Mouse (Mus musculus) neural tube, embryonic 12.5 days (tissue): ENCODE measurements around the gene Obsl1. TPM values are rescaled to one million over a fixed set of nuclear protein-coding genes. Genes with fewer than 3 reads are reported as not detected.
A peak's percentile ranks its signal among the peaks of the same experiment; 100 is the strongest.

Source experiments
- ATAC-seq: fragments of 200-750 bp; cut with Nextera tagmentation; 2 replicates; pipeline ENCODE4 v1.8.0; 2017; ENCODE audit warnings: low read depth, mild to moderate bottlenecking, moderate TSS enrichment, moderate library complexity; ENCODE audit not compliant: low FRiP score
- H3K27ac ChIP-seq: fragments of 300-500 bp; sonication (generic); 2 replicates; pipeline ENCODE4 v1.5.1; 2016
- H3K27me3 ChIP-seq: fragments of 300-500 bp; sonication (generic); replicated peaks from 2 replicates; pipeline ENCODE4 v1.6.1; 2016; ENCODE audit warnings: mild to moderate bottlenecking
- H3K36me3 ChIP-seq: fragments of 300-500 bp; sonication (generic); 2 replicates; pipeline ENCODE4 v1.6.1; 2016; ENCODE audit warnings: mild to moderate bottlenecking
- H3K4me1 ChIP-seq: fragments of 300-500 bp; sonication (generic); 2 replicates; pipeline ENCODE4 v1.6.1; 2016
- H3K4me2 ChIP-seq: fragments of 300-500 bp; sonication (generic); replicated peaks from 2 replicates; pipeline ENCODE4 v1.6.1; 2016; ENCODE audit warnings: mild to moderate bottlenecking
- H3K4me3 ChIP-seq: fragments of 300-500 bp; sonication (generic); 2 replicates; pipeline ENCODE4 v1.5.1; 2016
- H3K9ac ChIP-seq: fragments of 300-500 bp; sonication (generic); 2 replicates; pipeline ENCODE4 v1.6.1; 2016; ENCODE audit warnings: mild to moderate bottlenecking
- H3K9me3 ChIP-seq: fragments of 300-500 bp; sonication (generic); 2 replicates; pipeline ENCODE4 v1.6.1; 2016; ENCODE audit warnings: mild to moderate bottlenecking
- WGBS: fragments of 180-500 bp; shearing (Covaris S2); methylation state at CpG from one replicate; pipeline ENCODE4 v1.1.7; 2016; 5-methylcytosine and 5-hydroxymethylcytosine counted together
- polyA plus RNA-seq: library from polyadenylated mRNA; unstranded; fragments of >200 nt; fragmentation: Nextera tagmentation; extraction: Ambion mirVana; gene quantifications from 2 replicates; pipeline ENCODE4 v1.2.1, GENCODE M21; 2016

Obsl1 gene
- polyA plus RNA-seq, 1 experiment from 2014 or later = 49.0 TPM

GRCm38 (mm10) chr1:75477966-75478290 lies 28.3 kb downstream of the Obsl1 start:
- peak overlapping the region; percentile 80; the same call in 1 of the 2 replicates for H3K9ac ChIP-seq
- no peak for ATAC-seq
- 53% methylated on average over 3 of the region's 3 CpGs for WGBS

GRCm38 (mm10) chr1:75477264-75477965 lies 28.8 kb downstream of the Obsl1 start:
- Histone ChIP-seq H3K9ac (no peak overlapping the region), H3K4me1 (peaks cover 36% of the 10 kb centered on the region), H3K4me2 (peak overlapping the region; percentile 93), H3K36me3 (peaks cover 45% of the 10 kb centered on the region), H3K27me3 (peaks cover 3% of the 10 kb centered on the region), H3K4me3 (peak overlapping the region; percentile 18), H3K9me3 (no peaks in the 10 kb centered on the region), H3K27ac (no peak overlapping the region)
- no peak for ATAC-seq
- WGBS = 13% methylated on average over 35 of the region's 35 CpGs

More at GRCm38 (mm10) chr1:75477966-75478290, 28.3 kb downstream of the Obsl1 start:
- peak overlapping the region; percentile 93 for H3K4me2 ChIP-seq
- peaks cover 45% of the 10 kb centered on the region for H3K36me3 ChIP-seq
- peak overlapping the region; percentile 84; the same call in 1 of the 2 replicates for H3K4me3 ChIP-seq
- H3K4me1 ChIP-seq = peaks cover 36% of the 10 kb centered on the region
- H3K27ac ChIP-seq = no peak overlapping the region
- peaks cover 9% of the 10 kb centered on the region for H3K27me3 ChIP-seq
- no peaks in the 10 kb centered on the region for H3K9me3 ChIP-seq

GRCm38 (mm10) chr1:75476441-75476840 lies 29.8 kb downstream of the Obsl1 start:
- no peaks in the 10 kb centered on the region; the same call in 1 of the 2 replicates for H3K27me3 ChIP-seq
- ATAC-seq = no peak
- no peak overlapping the region for H3K4me3 ChIP-seq
- peaks cover 36% of the 10 kb centered on the region for H3K4me1 ChIP-seq
- H3K27ac ChIP-seq = no peak overlapping the region
- H3K4me2 ChIP-seq = no peak overlapping the region
- peaks cover 50% of the 10 kb centered on the region for H3K36me3 ChIP-seq
- 97% methylated on average over 11 of the region's 11 CpGs for WGBS
- no peak overlapping the region for H3K9ac ChIP-seq
- H3K9me3 ChIP-seq = no peaks in the 10 kb centered on the region

- peaks cover 9% of the 10 kb centered on the region for H3K4me1 ChIP-seq
- no peak overlapping the region for H3K9ac ChIP-seq
- H3K27me3 ChIP-seq = 0 out of 2 replicates have a peak, but pooled peaks cover 10% of the 10 kb centered on the region
- no peak overlapping the region for H3K4me2 ChIP-seq
- no peak overlapping the region for H3K27ac ChIP-seq
- 79% methylated on average over 17 of the region's 17 CpGs for WGBS
- H3K9me3 ChIP-seq = no peaks in the 10 kb centered on the region
- peaks cover 26% of the 10 kb centered on the region for H3K36me3 ChIP-seq
- H3K4me3 ChIP-seq = no peak overlapping the region
- ATAC-seq = no peak
These were observed 36.9 kb downstream of the Obsl1 start for GRCm38 (mm10) chr1:75469287-75469825.

- Histone ChIP-seq H3K4me2 (no peak overlapping the region), H3K36me3 (peaks cover 6% of the 10 kb centered on the region; the same call in 1 of the 2 replicates), H3K27me3 (0 out of 2 replicates have a peak, but pooled peaks cover 10% of the 10 kb centered on the region), H3K9ac (no peak overlapping the region), H3K4me1 (peaks cover 22% of the 10 kb centered on the region), H3K9me3 (no peaks in the 10 kb centered on the region), H3K27ac (no peak overlapping the region), H3K4me3 (no peak overlapping the region)
- peak; percentile 57 for ATAC-seq
- 8% methylated on average over 14 of the region's 14 CpGs for WGBS
These were observed 38.9 kb downstream of the Obsl1 start for GRCm38 (mm10) chr1:75467215-75467927.

GRCm38 (mm10) chr1:75463652-75464204 lies 42.5 kb downstream of the Obsl1 start:
- Histone ChIP-seq H3K9ac (0 out of 2 replicates have a peak overlapping the region, but pooled peaks have one; percentile 14), H3K4me1 (peaks cover 32% of the 10 kb centered on the region), H3K27me3 (0 out of 2 replicates have a peak, but pooled peaks cover 3% of the 10 kb centered on the region), H3K27ac (no peak overlapping the region), H3K36me3 (no peaks in the 10 kb centered on the region), H3K4me2 (no peak overlapping the region), H3K4me3 (no peak overlapping the region), H3K9me3 (no peaks in the 10 kb centered on the region)
- 84% methylated on average over 5 of the region's 5 CpGs for WGBS
- no peak for ATAC-seq

- H3K4me2 ChIP-seq = no peak overlapping the region
- H3K36me3 ChIP-seq = no peaks in the 10 kb centered on the region
- H3K27me3 ChIP-seq = 0 out of 2 replicates have a peak, but pooled peaks cover 3% of the 10 kb centered on the region
- H3K9ac ChIP-seq = no peak overlapping the region
- H3K4me1 ChIP-seq = peaks cover 42% of the 10 kb centered on the region
- H3K9me3 ChIP-seq = no peaks in the 10 kb centered on the region
- WGBS = 11% methylated on average over 1 of the region's 1 CpGs
- no peak for ATAC-seq
- no peak overlapping the region for H3K4me3 ChIP-seq
- H3K27ac ChIP-seq = no peak overlapping the region
These were observed 43.6 kb downstream of the Obsl1 start for GRCm38 (mm10) chr1:75462636-75463035.

GRCm38 (mm10) chr1:75460297-75460696 lies 46.0 kb downstream of the Obsl1 start:
- no peak overlapping the region for H3K27ac ChIP-seq
- peaks cover 64% of the 10 kb centered on the region for H3K4me1 ChIP-seq
- H3K9me3 ChIP-seq = no peaks in the 10 kb centered on the region
- no peak for ATAC-seq
- H3K27me3 ChIP-seq = 0 out of 2 replicates have a peak, but pooled peaks cover 3% of the 10 kb centered on the region
- H3K4me3 ChIP-seq = no peak overlapping the region
- no peaks in the 10 kb centered on the region for H3K36me3 ChIP-seq
- WGBS = 87% methylated on average over 7 of the region's 7 CpGs
- H3K4me2 ChIP-seq = no peak overlapping the region
- no peak overlapping the region for H3K9ac ChIP-seq

- Histone ChIP-seq H3K4me1 (peaks cover 64% of the 10 kb centered on the region), H3K36me3 (no peaks in the 10 kb centered on the region), H3K9ac (peak overlapping the region; percentile 49), H3K4me2 (peak overlapping the region; percentile 63), H3K4me3 (peak overlapping the region; percentile 19), H3K9me3 (no peaks in the 10 kb centered on the region), H3K27me3 (peaks cover 8% of the 10 kb centered on the region; the same call in 1 of the 2 replicates), H3K27ac (peak overlapping the region; percentile 79)
- WGBS = 19% methylated on average over 23 of the region's 23 CpGs
- no peak for ATAC-seq
These were observed 47.2 kb downstream of the Obsl1 start for GRCm38 (mm10) chr1:75458789-75459684.

- H3K4me1 ChIP-seq = peaks cover 64% of the 10 kb centered on the region
- H3K4me2 ChIP-seq = peak overlapping the region; percentile 63
- H3K9ac ChIP-seq = peak overlapping the region; percentile 49
- 1% methylated on average over 42 of the region's 42 CpGs for WGBS
- no peaks in the 10 kb centered on the region for H3K9me3 ChIP-seq
- H3K36me3 ChIP-seq = no peaks in the 10 kb centered on the region
- H3K4me3 ChIP-seq = peak overlapping the region; percentile 19
- peak; percentile 39 for ATAC-seq
- H3K27ac ChIP-seq = peak overlapping the region; percentile 79
- H3K27me3 ChIP-seq = peaks cover 8% of the 10 kb centered on the region
These were observed 48.0 kb downstream of the Obsl1 start for GRCm38 (mm10) chr1:75458025-75458788.

- Histone ChIP-seq H3K4me3 (no peak overlapping the region), H3K9me3 (no peaks in the 10 kb centered on the region), H3K27ac (peak overlapping the region; percentile 79), H3K9ac (0 out of 2 replicates have a peak overlapping the region, but pooled peaks have one; percentile 13), H3K27me3 (peaks cover 9% of the 10 kb centered on the region), H3K4me1 (peaks cover 67% of the 10 kb centered on the region), H3K36me3 (no peaks in the 10 kb centered on the region), H3K4me2 (peak overlapping the region; percentile 63)
- 1% methylated on average over 6 of the region's 10 CpGs for WGBS
- ATAC-seq = peak; percentile 26
These were observed 48.6 kb downstream of the Obsl1 start for GRCm38 (mm10) chr1:75457710-75458024.
